Mouse (Mus musculus) C2C12 (cell line): Measurements from ENCODE around the gene Gas7.

Source experiments
- CTCF ChIP-seq: IDR thresholded peaks from one replicate; pipeline ENCODE4 v1.5.1; 2011; ENCODE audit not compliant: control insufficient read depth, insufficient read depth, insufficient read length
- MAX ChIP-seq: IDR thresholded peaks from one replicate; pipeline ENCODE4 v1.6.1; 2011; ENCODE audit warnings: mild to moderate bottlenecking, control low read depth
- USF1 ChIP-seq: IDR thresholded peaks from one replicate; pipeline ENCODE4 v1.6.1; 2011; ENCODE audit warnings: low read depth, mild to moderate bottlenecking, control low read depth, moderate library complexity

DNA sequence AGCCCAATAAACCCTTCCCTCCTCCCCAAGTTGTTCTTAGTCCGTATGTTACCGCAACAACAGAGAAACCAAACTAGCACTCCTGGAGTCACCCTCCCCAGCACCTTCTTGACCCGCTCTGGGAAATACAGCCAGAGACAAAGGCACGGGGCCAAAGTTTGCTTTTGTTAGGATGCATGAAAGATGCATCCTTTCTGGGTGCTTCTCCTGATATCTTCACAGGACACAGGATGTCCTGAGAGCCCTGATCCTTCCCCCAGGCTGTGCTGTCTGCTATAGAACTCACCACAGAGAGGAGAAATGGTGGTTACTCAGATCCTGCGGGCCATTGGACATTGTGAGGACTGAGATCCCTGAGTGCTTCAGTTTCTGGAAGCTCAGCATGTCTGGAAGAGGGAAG, 111.9 kb downstream of the Gas7 start:
- TF ChIP-seq CTCF (no peak), MAX (no peak), USF1 (no peak)
